Mouse (Mus musculus): Measurements from ENCODE around the gene Sh3pxd2a. TPM values are rescaled to one million over a fixed set of nuclear protein-coding genes. Genes with fewer than 3 reads are reported as not detected.

The Sh3pxd2a gene
- total RNA-seq, 2 experiments from 2014 or later: 55.1 to 103 TPM

DNA sequence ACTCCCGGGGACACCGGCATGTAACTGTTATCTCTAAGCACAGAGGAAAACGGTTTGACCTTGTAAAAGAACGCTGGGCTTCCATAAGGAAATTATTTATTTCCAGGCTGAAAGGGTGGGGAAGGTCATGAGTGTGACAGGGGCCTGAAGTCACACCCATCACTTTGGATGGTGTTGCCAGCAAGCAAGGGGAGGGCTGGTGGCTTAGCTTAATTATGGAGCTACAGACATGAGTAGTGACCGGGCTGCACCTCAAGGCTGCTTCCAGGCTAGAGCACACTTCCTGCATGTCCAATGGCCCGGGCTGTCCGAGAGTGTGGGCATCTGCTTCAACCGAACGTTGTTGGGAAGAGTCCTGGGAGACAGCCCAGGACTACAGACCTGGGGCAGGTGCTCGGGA, 78.2 kb downstream of the Sh3pxd2a start:
- no peak for DNase-seq (ENCODE audit: low spot score in 2 of 2)

DNA sequence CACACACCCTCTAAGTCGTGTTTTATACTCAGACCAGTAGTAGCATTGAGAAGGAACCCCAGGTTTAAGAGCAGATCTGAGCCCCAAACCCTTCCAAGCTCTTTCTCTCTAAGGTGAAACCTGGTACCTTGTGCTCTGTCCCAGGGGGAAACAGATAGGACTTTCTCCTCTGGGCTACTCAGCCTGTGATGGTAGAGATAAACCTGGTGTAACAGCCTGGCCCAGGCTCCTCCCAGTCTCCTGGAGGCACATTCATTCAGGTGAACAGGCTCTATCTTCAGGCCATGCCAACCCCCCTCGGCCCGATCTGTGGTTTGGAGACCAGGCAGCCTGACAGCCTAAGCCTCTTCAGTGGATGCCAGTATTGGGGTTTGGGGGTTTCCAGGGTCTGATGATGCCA, 79.6 kb downstream of the Sh3pxd2a start:
- no peak for DNase-seq (ENCODE audit: low spot score in 2 of 2)

DNA sequence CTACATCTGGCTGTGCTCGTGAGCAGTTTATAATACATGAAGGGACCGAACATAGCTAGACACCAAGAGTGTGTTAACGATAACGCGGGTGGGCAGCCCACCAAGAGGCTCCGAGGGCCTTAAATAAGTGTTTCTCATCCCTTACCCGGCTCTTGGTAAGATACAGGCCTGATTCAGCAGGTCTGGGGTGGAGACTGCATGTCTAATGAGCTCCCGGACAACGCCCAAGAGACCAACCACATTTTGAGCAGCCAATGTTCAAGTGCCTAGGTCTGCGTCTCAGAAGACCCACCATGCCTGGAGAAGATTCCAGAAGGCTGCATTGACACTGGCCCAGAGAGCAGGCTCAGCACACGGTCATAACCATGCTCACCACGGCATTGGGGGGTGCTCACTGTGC, 80.2 kb downstream of the Sh3pxd2a start:
- no peak for DNase-seq (ENCODE audit: low spot score in 2 of 2)

DNA sequence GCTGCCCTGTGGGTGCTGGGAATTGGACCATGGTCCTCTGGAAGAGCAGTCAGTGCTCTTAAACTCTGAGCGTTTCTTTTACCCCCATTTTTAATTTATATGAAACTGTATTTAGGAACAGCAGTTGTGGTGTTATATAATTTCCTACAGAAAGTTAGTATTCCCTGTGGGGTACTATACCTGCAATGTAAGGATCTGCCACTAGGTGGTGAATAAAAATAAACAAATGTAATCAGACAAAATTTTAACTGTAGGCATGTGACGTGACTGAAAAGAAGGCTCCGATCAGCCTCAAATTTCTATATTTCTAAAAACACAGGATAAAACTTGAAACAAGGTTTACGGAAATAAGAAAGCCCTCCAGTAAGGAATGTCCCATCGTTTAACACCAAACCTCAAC, 81.9 kb downstream of the Sh3pxd2a start:
- no peak for DNase-seq (ENCODE audit: low spot score in 2 of 2)

DNA sequence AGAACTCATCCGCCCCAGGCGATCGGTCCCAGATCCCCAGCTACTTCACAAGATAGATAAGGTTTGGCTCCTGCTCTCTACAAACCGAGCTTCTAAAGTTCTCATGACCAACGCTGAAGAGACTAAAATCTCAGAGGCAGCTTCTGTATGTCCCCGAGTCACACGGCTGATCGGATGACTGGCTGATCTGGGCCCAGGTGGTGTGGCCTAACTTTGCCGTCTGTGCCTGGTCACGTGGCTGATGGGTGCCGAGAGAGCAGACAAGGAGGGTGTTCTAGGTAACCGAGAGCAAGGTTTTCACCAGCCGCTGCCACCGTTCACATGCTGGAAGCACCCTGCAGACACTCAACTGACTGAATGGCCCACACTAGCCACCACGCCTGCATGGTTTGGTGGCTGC, 83.2 kb downstream of the Sh3pxd2a start:
- DNase-seq (ENCODE audit: low spot score in 2 of 2): no peak

DNA sequence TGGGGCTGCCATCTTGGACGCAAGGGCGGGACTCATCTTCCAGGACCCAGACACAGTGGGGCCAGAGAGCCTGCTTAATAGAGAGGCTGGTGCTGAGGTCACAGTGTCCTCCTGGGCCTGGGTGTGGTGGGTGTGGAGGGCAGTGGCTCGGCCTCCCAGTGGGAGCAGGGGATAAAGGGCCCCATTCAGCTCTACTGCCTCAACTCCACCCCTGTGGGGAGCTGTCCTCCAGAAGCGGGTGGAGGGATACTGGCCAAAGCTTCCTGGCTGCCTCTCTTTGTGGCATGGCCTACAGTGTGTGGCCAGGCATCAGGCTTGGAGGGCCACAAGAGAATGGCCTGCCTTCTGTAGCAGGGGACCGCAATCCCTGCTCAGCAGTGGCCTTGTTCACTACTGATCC, 85.1 kb downstream of the Sh3pxd2a start:
- no peak for DNase-seq (ENCODE audit: low spot score in 2 of 2)

DNA sequence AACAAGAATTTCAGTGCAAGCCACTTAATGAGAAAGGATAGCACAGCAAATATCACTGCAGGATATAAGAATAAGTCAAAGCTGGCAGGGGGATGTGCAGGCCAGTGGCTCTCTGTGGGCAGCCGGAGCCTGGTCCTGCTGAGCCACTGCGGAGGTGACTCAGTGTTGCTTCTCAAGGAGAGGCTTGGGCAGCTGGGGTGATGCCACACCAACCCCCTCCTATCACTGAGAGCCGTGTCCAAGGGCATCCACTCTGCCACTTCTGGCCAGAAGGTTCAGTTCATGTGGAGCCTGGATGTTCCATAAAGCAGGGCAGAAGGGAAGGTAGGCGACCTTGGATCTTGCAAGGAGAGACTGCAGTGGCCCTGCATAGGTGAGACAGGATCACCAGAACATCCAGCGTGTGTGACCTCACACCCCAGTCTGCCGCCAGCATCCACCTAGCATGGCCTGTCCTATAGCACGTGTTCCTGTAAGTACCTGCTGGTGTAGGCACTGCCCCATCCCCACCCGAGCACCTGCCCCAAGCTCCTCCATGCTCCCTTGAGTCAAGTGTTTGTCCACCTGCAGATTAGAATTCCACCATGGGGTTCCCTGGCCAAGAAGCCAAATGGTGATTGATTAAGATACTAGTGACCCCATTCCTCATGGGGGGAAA, 89.2 kb downstream of the Sh3pxd2a start:
- DNase-seq (ENCODE audit: low spot score in 2 of 2): no peak

DNA sequence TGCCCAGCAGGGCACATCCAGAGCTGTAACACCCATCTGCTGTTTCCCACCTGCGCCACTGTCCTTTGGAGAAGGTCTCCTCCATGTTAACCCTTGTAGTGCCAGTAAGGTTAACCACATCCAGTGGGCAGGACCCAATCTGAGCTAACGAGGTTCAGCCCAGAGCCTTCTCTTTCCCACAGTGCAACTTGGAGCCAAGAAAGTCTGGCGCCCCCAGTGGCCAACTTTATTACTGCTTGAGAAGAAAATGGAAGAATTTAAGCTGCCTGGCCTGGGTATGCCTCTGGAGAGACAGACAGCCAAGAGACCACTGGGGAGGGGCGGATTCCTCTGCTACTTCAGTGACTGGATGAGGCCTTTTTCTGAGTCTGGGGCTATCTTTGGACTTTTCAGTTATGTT, 89.8 kb downstream of the Sh3pxd2a start:
- peak; percentile 60 to 66 for DNase-seq (ENCODE audit: low spot score in 2 of 2)

DNA sequence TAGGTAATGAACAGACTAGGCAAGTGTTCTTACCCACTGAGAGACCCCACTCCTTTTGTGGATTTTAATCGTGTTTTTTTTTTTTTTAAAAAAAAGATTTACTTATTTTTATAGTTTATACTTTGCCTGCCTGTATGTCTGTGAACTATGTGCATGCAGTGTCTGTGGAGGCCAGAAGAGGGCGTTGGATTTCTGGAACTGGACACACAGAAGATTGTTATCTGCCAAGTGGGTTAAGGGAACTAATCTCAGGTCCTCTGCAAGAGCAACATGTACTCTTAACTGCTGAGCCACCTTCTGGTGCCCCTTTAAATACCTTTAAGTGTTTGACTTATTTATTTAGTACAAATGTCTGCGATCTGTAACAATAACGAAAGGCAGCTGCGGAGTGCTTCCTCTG, 92.2 kb downstream of the Sh3pxd2a start:
- DNase-seq (ENCODE audit: low spot score in 2 of 2): no peak

DNA sequence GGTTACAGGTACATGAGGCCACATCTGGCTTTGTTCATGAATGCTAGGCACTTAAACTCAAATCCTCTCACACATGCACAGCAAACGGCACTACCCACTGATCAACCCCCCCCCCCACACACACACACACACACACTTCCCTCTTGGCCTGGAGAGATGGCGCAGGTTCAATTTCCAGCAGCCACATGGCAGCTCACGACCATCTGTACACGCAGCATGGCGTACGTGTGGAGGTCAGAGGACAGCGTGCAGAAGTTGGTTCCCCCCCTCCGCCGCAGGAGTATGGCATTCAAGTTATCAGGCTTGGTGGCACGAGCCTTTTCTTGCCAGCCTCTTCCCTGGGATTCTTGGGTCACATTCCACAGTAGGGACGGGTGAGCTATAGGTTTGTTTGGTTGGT, 92.7 kb downstream of the Sh3pxd2a start:
- no peak for DNase-seq (ENCODE audit: low spot score in 2 of 2)

DNA sequence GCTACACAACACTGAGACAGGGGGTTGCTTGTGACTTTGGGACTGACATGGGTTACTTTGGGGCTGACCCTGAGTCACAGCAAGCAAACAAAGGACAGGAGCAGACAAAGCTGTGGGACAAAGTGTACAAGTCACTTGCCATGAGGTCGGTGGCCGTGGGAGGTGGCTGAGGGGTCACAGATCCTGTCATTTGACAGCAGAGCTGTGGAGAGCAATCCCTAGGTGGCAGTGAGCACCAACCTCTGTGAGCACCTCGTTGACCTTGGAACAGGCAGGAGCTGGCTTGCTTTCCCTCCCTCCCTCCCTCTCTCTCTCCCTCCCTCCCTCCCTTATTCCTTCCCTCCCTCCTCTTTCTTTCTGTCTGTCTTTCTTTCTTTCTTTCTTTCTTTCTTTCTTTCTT, 95.2 kb downstream of the Sh3pxd2a start:
- DNase-seq (ENCODE audit: low spot score in 2 of 2): no peak

DNA sequence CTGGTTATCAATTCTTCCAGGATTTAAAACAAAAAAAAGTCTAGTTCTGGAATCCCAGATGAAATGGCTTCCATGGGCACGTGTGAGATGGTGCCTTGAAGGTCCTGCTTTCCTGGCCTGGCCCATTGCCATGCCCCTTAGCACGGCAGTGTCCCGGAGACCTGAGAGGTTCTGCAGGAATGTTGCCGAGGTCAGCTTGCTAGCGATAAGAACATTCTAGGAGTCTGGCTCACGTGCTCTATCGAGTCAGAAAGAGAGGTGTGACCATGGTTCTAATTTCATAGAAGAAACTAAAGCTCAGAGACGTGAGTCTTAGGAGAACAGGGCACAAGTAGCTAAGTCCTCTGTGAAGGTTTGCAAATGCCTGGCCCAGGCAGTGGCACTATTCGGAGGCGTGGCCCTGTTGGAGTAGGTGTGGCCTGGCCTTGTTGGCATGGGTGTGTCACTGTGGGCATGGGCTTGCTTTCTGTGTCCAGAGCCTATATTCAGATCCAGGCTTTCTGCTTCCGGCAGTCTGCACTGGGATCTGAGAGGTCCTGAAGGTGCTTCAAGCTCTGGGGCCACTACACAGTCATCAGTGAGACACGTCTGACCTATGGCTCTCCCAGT, 96.8 kb downstream of the Sh3pxd2a start:
- no peak for DNase-seq (ENCODE audit: low spot score in 2 of 2)

DNA sequence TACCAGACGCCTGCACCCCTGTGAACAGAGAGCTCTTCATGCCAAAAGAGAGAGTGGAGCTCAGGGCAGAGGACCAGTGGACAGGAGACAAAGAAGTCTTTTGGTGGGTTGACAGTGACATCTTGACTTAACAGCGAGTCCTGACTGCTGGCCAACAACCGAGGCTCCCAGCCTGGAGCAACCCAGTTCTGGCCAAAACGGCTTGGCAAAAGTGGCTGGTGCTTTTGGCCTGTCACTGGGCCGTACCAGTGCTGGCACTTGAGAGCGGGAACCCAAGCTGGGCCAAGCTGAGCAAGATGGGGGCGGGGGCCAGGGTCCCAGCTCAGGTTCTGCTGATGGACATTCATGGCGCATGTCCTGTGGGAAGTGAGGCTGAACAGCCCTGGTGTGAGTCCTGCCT, 97.6 kb downstream of the Sh3pxd2a start:
- DNase-seq (ENCODE audit: low spot score in 2 of 2): no peak

DNA sequence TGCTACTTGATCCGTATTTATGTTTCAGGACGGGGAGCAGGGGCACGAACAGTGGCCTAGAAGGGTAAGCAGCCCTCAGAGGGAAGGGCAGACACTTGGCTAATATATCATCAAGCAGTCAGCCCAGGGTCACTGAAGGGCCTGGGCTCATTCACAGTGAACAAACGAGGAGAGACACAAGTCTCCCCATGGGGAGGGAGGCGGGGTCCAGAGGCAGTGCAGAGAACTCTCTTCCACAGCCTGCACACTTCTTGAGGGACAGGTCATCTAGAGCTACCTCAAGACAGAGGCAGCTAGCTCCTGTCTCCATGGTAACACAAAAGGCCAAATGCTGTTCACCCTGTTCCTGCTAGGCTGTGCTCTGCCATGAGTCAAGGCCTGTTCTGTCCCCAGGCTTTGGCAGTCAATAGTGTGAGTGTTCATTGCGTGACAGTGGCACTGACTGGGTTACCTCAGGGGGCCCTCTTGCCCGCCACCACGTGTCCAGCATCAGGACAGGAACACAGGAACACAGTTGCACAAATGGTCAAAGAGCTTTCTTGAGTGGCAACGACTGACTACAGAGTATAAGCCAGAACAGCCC, 101.0 kb downstream of the Sh3pxd2a start:
- no peak for DNase-seq (ENCODE audit: low spot score in 2 of 2)

DNA sequence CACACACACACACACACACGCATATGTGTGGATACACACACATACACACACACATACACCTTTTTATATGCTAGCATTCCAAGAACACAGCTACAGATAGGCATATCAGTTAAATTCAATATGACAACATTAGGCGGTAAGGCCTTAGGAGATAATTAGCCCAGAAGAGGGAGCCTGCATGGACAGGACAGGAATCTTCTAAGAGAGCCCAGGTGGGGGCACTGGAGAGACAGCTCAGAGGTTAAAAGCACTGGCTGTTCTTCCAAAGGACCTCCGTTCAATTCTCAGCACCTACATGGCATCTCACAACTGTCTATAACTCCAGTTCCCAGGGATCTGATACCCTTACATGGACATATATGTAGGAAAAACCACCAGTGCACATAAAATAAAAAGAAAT, 103.3 kb downstream of the Sh3pxd2a start:
- DNase-seq (ENCODE audit: low spot score in 2 of 2): no peak

DNA sequence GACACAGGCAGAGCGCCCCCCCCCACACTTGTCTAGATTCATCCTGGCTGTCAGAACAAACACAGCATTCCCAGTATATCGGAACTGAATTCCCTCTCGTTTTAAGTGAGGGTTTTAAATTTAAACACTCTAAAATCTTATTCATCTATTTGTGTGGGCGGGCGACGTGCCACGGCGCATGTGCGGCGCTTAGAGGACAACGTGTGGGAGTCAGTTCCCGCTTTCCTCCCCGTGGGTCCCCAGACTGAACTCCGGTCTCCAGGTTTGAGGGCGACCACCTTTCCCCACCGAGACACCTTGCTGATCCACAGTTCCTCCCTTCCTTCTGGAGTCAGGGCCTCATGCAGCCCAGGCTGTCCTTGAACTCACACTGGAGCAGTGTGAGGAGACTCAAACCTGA, 104.2 kb downstream of the Sh3pxd2a start:
- no peak for DNase-seq (ENCODE audit: low spot score in 2 of 2)

DNA sequence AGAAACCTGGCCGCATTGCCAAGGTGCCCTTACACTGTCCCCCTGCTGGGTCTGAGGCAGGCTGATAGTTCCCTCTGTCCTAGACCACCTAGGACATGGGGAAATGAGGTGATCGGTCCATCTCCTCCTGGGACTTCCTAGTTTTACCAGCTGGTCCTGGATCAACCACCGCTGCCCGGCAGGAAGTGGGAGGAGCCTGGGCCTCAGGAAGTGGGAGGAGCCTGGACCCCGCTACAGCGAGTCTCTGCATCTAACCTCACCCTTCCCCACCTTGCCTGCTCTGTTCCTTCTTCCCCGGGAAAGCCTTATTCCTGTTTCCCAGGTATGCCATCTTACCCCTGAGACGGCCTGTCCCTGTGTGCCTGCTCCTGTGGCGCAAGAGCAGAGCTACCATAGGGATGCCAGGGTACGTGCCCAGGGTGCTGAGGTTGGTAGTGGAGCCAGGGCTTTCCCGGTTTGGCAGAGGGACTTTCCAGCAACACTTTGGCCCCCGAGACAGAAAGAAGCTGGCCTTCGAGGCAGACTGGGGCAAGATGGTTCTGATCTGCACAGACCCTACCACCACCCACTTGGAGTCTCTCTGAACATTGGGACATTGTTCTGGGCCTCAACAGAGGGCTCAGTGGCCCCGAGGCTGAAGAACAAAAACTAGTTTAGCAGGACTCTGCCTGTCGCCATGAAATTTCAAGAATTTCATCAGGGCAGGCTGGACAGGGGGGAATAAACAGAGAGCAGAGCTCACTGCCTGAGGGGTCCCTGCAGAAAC, 104.9 kb downstream of the Sh3pxd2a start:
- DNase-seq (ENCODE audit: low spot score in 2 of 2): no peak

DNA sequence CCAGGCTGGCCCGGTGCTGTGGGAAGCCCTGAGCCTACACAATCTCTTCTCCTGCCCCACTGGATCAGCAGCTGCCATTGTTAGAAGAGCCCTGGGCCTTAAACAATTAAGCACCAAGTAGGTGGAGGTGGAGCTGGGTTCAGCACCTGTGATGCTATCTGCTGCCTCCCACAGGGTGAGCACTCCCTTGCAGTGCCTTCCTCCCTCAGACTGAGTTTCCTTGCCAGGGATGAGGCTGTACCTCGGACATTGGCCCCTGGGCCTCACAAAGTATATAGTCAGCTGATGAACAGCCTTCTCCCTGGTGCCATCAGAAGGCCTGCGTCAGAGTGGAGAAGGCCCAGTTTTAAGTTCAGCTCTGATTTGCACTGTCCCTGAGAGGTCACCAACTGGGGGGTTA, 106.9 kb downstream of the Sh3pxd2a start:
- DNase-seq (ENCODE audit: low spot score in 2 of 2): no peak

DNA sequence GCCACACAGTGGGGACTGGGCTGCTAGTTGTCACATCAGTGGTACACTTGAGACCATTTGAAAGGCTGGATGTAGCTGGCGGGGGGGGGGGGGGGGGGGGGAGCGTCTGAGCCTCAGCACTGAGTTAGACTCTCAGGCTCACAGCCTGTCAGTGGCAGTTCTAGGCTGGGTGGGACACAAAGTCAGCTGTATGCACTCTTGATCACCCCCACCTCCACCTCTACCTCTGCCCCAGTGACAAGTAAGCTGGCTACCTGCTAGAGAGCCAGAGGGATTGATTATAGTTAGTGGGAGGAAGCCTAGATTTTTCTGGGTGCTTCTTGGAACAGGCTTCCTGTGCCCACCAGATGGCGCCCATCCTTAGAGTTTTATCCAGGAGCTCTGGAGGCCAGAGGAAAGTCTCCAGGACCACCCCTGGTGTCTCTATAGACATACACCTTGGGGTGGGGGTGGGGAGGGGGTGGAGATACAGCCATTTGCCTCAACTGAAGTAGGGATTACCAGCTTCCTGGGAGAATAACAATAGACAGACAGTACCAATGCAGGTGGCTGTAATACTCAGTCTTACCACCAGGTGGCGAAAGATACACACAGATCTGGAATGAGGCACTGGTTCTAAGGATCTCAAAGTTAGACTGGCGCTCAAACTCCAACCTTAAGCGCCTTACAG, 107.9 kb downstream of the Sh3pxd2a start:
- DNase-seq (ENCODE audit: low spot score in 2 of 2): peak; percentile 77 to 78

DNA sequence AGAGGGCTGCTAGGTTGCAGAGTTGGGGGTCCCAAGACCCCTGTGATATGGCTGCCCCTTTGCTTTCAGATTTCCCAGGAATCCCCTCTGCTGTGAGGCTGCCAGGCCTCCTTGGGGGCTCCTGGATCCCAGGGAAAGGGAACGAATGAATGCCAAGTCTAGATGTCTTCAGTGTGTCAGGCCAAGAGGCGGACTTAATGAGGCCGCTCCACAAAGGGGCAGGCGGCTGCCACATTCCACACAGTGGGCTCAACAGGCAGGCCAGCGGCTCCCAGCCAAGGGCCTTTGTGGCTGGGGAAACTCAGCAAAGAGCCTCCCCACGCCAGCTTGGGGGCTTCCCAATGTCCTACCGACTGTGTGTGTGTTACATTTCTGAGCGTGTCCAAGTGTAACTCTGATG, 109.7 kb downstream of the Sh3pxd2a start:
- DNase-seq (ENCODE audit: low spot score in 2 of 2): no peak

DNA sequence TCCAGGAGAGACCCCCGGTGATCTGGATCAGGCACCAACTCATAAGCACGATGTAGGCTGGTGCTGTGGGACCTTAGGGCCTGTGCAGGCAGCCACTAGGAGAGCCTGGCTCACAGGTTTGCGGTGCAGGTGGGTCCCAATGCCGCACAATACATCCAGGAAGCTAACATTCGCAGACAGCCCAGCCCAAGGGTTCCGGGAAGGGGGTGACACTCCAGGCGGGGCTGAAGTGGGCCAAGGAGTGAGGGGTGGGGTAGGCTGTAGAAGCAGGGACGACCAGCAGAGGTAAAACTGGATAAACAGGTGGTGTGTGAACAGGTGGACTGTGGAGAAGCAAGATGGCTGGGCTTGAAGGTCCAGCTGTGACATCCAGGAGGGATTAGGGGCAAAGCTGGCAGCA, 115.2 kb downstream of the Sh3pxd2a start:
- DNase-seq (ENCODE audit: low spot score in 2 of 2): no peak
